Mouse (Mus musculus) limb, embryonic 13.5 days (tissue): ENCODE results near the gene 4931422A03Rik. TPM values are rescaled to one million over a fixed set of nuclear protein-coding genes. Genes with fewer than 3 reads are reported as not detected.

ENCODE experiments used
- ATAC-seq: fragments of 200-750 bp; cut with Nextera tagmentation; 2 replicates; pipeline ENCODE4 v1.8.0; 2017; ENCODE audit warnings: low read depth, moderate number of reproducible peaks, moderate TSS enrichment; ENCODE audit not compliant: low FRiP score
- H3K27ac ChIP-seq: fragments of 300-500 bp; sonication (generic); 2 replicates; pipeline ENCODE4 v1.5.1; 2015; ENCODE audit warnings: inconsistent platforms, mild to moderate bottlenecking, moderate library complexity
- H3K27me3 ChIP-seq: fragments of 300-500 bp; sonication (generic); 2 replicates; pipeline ENCODE4 v1.6.1; 2015; ENCODE audit warnings: mild to moderate bottlenecking, inconsistent platforms
- H3K36me3 ChIP-seq: fragments of 300-500 bp; sonication (generic); 2 replicates; pipeline ENCODE4 v1.6.1; 2015; ENCODE audit warnings: inconsistent platforms, mild to moderate bottlenecking, moderate library complexity
- H3K4me1 ChIP-seq: fragments of 300-500 bp; sonication (generic); 2 replicates; pipeline ENCODE4 v1.6.1; 2015; ENCODE audit warnings: inconsistent platforms
- H3K4me2 ChIP-seq: fragments of 300-500 bp; sonication (generic); replicated peaks from 2 replicates; pipeline ENCODE4 v1.6.1; 2015; ENCODE audit warnings: inconsistent platforms, mild to moderate bottlenecking, moderate library complexity
- H3K4me3 ChIP-seq: fragments of 300-500 bp; sonication (generic); 2 replicates; pipeline ENCODE4 v1.5.1; 2015; ENCODE audit warnings: moderate library complexity, mild to moderate bottlenecking, inconsistent platforms
- H3K9ac ChIP-seq: fragments of 300-500 bp; sonication (generic); 2 replicates; pipeline ENCODE4 v1.6.1; 2015; ENCODE audit warnings: mild to moderate bottlenecking, inconsistent platforms
- H3K9me3 ChIP-seq: fragments of 300-500 bp; sonication (generic); 2 replicates; pipeline ENCODE4 v1.6.1; 2016; ENCODE audit warnings: inconsistent platforms
- WGBS: fragments of 180-500 bp; shearing (Covaris S2); methylation state at CpG from one replicate; pipeline ENCODE4 v1.1.7; 2015; 5-methylcytosine and 5-hydroxymethylcytosine counted together
- polyA plus RNA-seq: library from polyadenylated mRNA; unstranded; fragments of >200 nt; fragmentation: Nextera tagmentation; extraction: Ambion mirVana; gene quantifications from 2 replicates; pipeline ENCODE4 v1.2.1, GENCODE M21; 2015

4931422A03Rik gene
- polyA plus RNA-seq, 1 experiment from 2014 or later = 2.9 TPM

GRCm38 (mm10) chr2:103982250-103982649, 45.9 kb downstream of the 4931422A03Rik start:
- peaks cover 20% of the 10 kb centered on the region for H3K27me3 ChIP-seq
- peak; percentile 82 for ATAC-seq
- H3K9me3 ChIP-seq = no peaks in the 10 kb centered on the region
- H3K4me2 ChIP-seq = no peak overlapping the region
- no peaks in the 10 kb centered on the region for H3K4me1 ChIP-seq
- no peak overlapping the region for H3K9ac ChIP-seq
- WGBS = 5% methylated on average over 5 of the region's 5 CpGs
- H3K4me3 ChIP-seq = no peak overlapping the region
- H3K36me3 ChIP-seq = no peaks in the 10 kb centered on the region
- no peak overlapping the region for H3K27ac ChIP-seq

GRCm38 (mm10) chr2:103977716-103978115, 50.4 kb downstream of the 4931422A03Rik start:
- Histone ChIP-seq H3K27me3 (peaks cover 37% of the 10 kb centered on the region), H3K27ac (no peak overlapping the region), H3K4me2 (no peak overlapping the region), H3K36me3 (no peaks in the 10 kb centered on the region), H3K9ac (no peak overlapping the region), H3K4me1 (no peaks in the 10 kb centered on the region), H3K9me3 (no peaks in the 10 kb centered on the region), H3K4me3 (no peak overlapping the region)
- ATAC-seq = no peak
- 39% methylated on average over 9 of the region's 9 CpGs for WGBS

GRCm38 (mm10) chr2:103977216-103977615, 50.9 kb downstream of the 4931422A03Rik start:
- H3K9ac ChIP-seq = no peak overlapping the region
- H3K9me3 ChIP-seq = no peaks in the 10 kb centered on the region
- no peak overlapping the region for H3K4me3 ChIP-seq
- H3K27me3 ChIP-seq = peaks cover 42% of the 10 kb centered on the region
- H3K4me2 ChIP-seq = no peak overlapping the region
- no peak overlapping the region for H3K27ac ChIP-seq
- no peaks in the 10 kb centered on the region for H3K4me1 ChIP-seq
- 72% methylated on average over 8 of the region's 8 CpGs for WGBS
- ATAC-seq = no peak
- H3K36me3 ChIP-seq = no peaks in the 10 kb centered on the region

GRCm38 (mm10) chr2:103975904-103976303, 52.3 kb downstream of the 4931422A03Rik start:
- ATAC-seq = no peak
- no peak overlapping the region for H3K27ac ChIP-seq
- H3K36me3 ChIP-seq = no peaks in the 10 kb centered on the region
- WGBS = 78% methylated on average over 7 of the region's 7 CpGs
- H3K4me3 ChIP-seq = no peak overlapping the region
- no peak overlapping the region for H3K4me2 ChIP-seq
- no peaks in the 10 kb centered on the region for H3K9me3 ChIP-seq
- no peak overlapping the region for H3K9ac ChIP-seq
- H3K27me3 ChIP-seq = peaks cover 55% of the 10 kb centered on the region
- H3K4me1 ChIP-seq = peaks cover 9% of the 10 kb centered on the region

GRCm38 (mm10) chr2:103971838-103972237, 56.3 kb downstream of the 4931422A03Rik start:
- Histone ChIP-seq H3K4me3 (no peak overlapping the region; the same call in 1 of the 2 replicates), H3K36me3 (no peaks in the 10 kb centered on the region), H3K9me3 (no peaks in the 10 kb centered on the region), H3K9ac (no peak overlapping the region), H3K4me2 (peak overlapping the region; percentile 98), H3K4me1 (peaks cover 21% of the 10 kb centered on the region), H3K27ac (no peak overlapping the region), H3K27me3 (peaks cover 62% of the 10 kb centered on the region)
- ATAC-seq = no peak
- 6% methylated on average over 3 of the region's 3 CpGs for WGBS

- Histone ChIP-seq H3K27ac (no peak overlapping the region), H3K4me2 (peak overlapping the region; percentile 98), H3K9ac (peak overlapping the region; percentile 71), H3K4me1 (peaks cover 21% of the 10 kb centered on the region), H3K27me3 (peaks cover 65% of the 10 kb centered on the region), H3K9me3 (no peaks in the 10 kb centered on the region), H3K4me3 (peak overlapping the region; percentile 74), H3K36me3 (no peaks in the 10 kb centered on the region)
- ATAC-seq = no peak
- 1% methylated on average over 32 of the region's 32 CpGs for WGBS
Observed at GRCm38 (mm10) chr2:103970791-103971649, 57.1 kb downstream of the 4931422A03Rik start.

- Histone ChIP-seq H3K9me3 (no peaks in the 10 kb centered on the region), H3K27ac (no peak overlapping the region; the same call in 1 of the 2 replicates), H3K36me3 (no peaks in the 10 kb centered on the region), H3K9ac (peak overlapping the region; percentile 71), H3K27me3 (peaks cover 69% of the 10 kb centered on the region), H3K4me2 (peak overlapping the region; percentile 98), H3K4me3 (peak overlapping the region; percentile 74), H3K4me1 (peaks cover 21% of the 10 kb centered on the region)
- under 1% methylated on average over 57 of the region's 79 CpGs for WGBS
- peak; percentile 71 for ATAC-seq
Observed at GRCm38 (mm10) chr2:103970041-103970790, 57.9 kb downstream of the 4931422A03Rik start.

GRCm38 (mm10) chr2:103969437-103970040, 58.6 kb downstream of the 4931422A03Rik start:
- peak; percentile 68 for ATAC-seq
- H3K27ac ChIP-seq = no peak overlapping the region
- H3K4me2 ChIP-seq = peak overlapping the region; percentile 98
- peaks cover 21% of the 10 kb centered on the region for H3K4me1 ChIP-seq
- H3K9ac ChIP-seq = peak overlapping the region; percentile 71
- peaks cover 66% of the 10 kb centered on the region for H3K27me3 ChIP-seq
- H3K36me3 ChIP-seq = no peaks in the 10 kb centered on the region
- under 1% methylated on average over 39 of the region's 40 CpGs for WGBS
- H3K4me3 ChIP-seq = peak overlapping the region; percentile 74
- H3K9me3 ChIP-seq = no peaks in the 10 kb centered on the region

- no peaks in the 10 kb centered on the region for H3K36me3 ChIP-seq
- 21% methylated on average over 10 of the region's 10 CpGs for WGBS
- H3K4me2 ChIP-seq = peak overlapping the region; percentile 98
- peaks cover 21% of the 10 kb centered on the region for H3K4me1 ChIP-seq
- ATAC-seq = 0 out of 2 replicates have a peak, but pooled peaks have one; percentile 4
- no peaks in the 10 kb centered on the region for H3K9me3 ChIP-seq
- no peak overlapping the region for H3K27ac ChIP-seq
- H3K27me3 ChIP-seq = peaks cover 66% of the 10 kb centered on the region
- H3K4me3 ChIP-seq = peak overlapping the region; percentile 74
- peak overlapping the region; percentile 71; the same call in 1 of the 2 replicates for H3K9ac ChIP-seq
Observed at GRCm38 (mm10) chr2:103968919-103969436, 59.2 kb downstream of the 4931422A03Rik start.

GRCm38 (mm10) chr2:103968186-103968585, 60.0 kb downstream of the 4931422A03Rik start:
- Histone ChIP-seq H3K27ac (no peak overlapping the region), H3K27me3 (peaks cover 64% of the 10 kb centered on the region), H3K4me3 (no peak overlapping the region), H3K4me1 (peaks cover 21% of the 10 kb centered on the region), H3K9ac (no peak overlapping the region), H3K36me3 (no peaks in the 10 kb centered on the region), H3K4me2 (no peak overlapping the region), H3K9me3 (no peaks in the 10 kb centered on the region)
- 71% methylated on average over 4 of the region's 4 CpGs for WGBS
- no peak for ATAC-seq

- H3K27ac ChIP-seq = no peak overlapping the region
- H3K4me3 ChIP-seq = no peak overlapping the region
- no peak overlapping the region for H3K9ac ChIP-seq
- no peaks in the 10 kb centered on the region for H3K36me3 ChIP-seq
- WGBS = 91% methylated on average over 3 of the region's 3 CpGs
- peaks cover 7% of the 10 kb centered on the region for H3K4me1 ChIP-seq
- H3K27me3 ChIP-seq = peaks cover 36% of the 10 kb centered on the region
- no peaks in the 10 kb centered on the region for H3K9me3 ChIP-seq
- no peak overlapping the region for H3K4me2 ChIP-seq
- no peak for ATAC-seq
Observed at GRCm38 (mm10) chr2:103965391-103965790, 62.8 kb downstream of the 4931422A03Rik start.
